Mouse (Mus musculus): ENCODE measurements around the gene Olfr299. TPM values are rescaled to one million over a fixed set of nuclear protein-coding genes. Genes with fewer than 3 reads are reported as not detected.

The Olfr299 gene
- total RNA-seq (2021): not detected

- no peak for DNase-seq
- intact Hi-C loops (cut with DNase I): no loop called here
Observed at GRCm38 (mm10) chr7:86459621-86460020, at the start of gene Olfr299. Gene Olfr299, plus strand, starts transcription at chr7:86459921.

- intact Hi-C loops (cut with DNase I): no loop called here
- DNase-seq: no peak
Observed at GRCm38 (mm10) chr7:86492384-86492783, 32.7 kb downstream of the Olfr299 start, which contains the start of gene Olfr298. Gene Olfr298, minus strand, starts transcription at chr7:86492484.

Other genes with a start within 250 kb of the Olfr299 start
- not detected for gene Vmn2r76, start 213.6 kb upstream of the Olfr299 start, total RNA-seq (2021)
- gene Olfr310, start 182.7 kb upstream of the Olfr299 start, total RNA-seq (2021): not detected
- gene Olfr309, start 146.2 kb upstream of the Olfr299 start, total RNA-seq (2021): not detected
- not detected for gene Olfr308, start 134.3 kb upstream of the Olfr299 start, total RNA-seq (2021)
- gene Olfr307, start 122.3 kb upstream of the Olfr299 start, total RNA-seq (2021): not detected
- gene Olfr305, start 93.0 kb upstream of the Olfr299 start, total RNA-seq (2021): not detected
- gene Olfr304, start 73.3 kb upstream of the Olfr299 start, total RNA-seq (2021): not detected
- not detected for gene Olfr303, start 62.1 kb upstream of the Olfr299 start, total RNA-seq (2021)
- gene Olfr301, start 56.1 kb upstream of the Olfr299 start, total RNA-seq (2021): not detected
- gene Olfr298, start 32.6 kb downstream of the Olfr299 start, total RNA-seq (2021): not detected
- gene Olfr297, start 60.0 kb downstream of the Olfr299 start, total RNA-seq (2021): not detected
- not detected for gene Olfr295, start 123.9 kb downstream of the Olfr299 start, total RNA-seq (2021)
- gene Olfr294, start 156.7 kb downstream of the Olfr299 start, total RNA-seq (2021): not detected
- not detected for gene Olfr293, start 189.1 kb downstream of the Olfr299 start, total RNA-seq (2021)
- gene Olfr292, start 228.4 kb downstream of the Olfr299 start, total RNA-seq (2021): not detected

All from left cerebral cortex, postnatal 4 days (tissue).